Mouse (Mus musculus): ENCODE measurements around the gene Nmnat3. TPM values are rescaled to one million over a fixed set of nuclear protein-coding genes. Genes with fewer than 3 reads are reported as not detected.

Gene Nmnat3
- 7.9 TPM for polyA plus RNA-seq (2014; fragmentation: Illumina TruSeq; extraction: RNeasy Lipid Tissue Mini Kit (QIAGEN cat#74804); ENCODE audit: low read depth, low replicate concordance)

DNA sequence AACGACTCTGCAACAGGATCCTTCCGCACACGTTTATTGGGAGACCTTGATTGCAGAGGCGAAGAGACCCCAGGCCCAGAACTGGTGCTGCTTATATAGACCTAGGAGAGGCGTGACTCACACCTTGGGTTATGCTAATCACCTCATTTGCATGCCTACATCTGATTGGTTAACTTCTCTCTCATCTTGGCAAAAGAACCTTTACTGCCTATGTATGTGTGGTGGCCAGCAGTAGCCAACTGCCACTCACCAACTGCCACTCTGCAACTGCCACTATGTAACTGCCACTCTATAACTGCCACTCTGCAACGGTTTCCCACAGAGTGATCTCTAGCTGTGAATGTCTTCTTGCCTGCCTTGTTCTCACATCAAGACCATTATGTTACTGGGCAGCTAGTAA, at the start of gene Nmnat3:
Gene Nmnat3, plus strand, starts transcription at position 301 of the 400 bp plus-strand sequence.

DNA sequence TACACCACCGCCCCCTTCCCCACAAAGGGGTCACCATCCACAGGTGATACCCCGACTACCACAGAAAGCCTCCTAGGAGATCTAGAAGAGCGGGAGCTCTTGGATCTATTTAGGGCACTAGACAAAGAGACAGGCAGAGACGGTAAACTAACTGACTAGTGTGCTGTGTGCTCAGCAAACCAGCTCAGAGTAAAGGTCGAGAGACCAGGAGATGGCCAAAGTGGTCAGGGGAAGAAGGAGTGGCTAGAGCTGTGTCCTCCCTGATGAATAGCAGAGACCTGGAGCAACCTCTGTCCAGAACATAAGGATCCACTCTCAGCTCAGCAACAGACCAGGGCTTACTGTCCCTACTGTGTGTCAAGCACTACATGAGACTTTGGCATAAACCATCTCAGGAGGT, 135.4 kb downstream of the Nmnat3 start, which contains the start of gene Rbp1:
Gene Rbp1, plus strand, starts transcription at position 306 of the 400 bp plus-strand sequence.

Other genes with a start within 250 kb of the Nmnat3 start
- 0.32 TPM for gene Rbp1, start 135.5 kb downstream of the Nmnat3 start, polyA plus RNA-seq (2014; fragmentation: Illumina TruSeq; extraction: RNeasy Lipid Tissue Mini Kit (QIAGEN cat#74804); ENCODE audit: low read depth, low replicate concordance)
- gene Rbp2, start 198.7 kb downstream of the Nmnat3 start, polyA plus RNA-seq (2014; fragmentation: Illumina TruSeq; extraction: RNeasy Lipid Tissue Mini Kit (QIAGEN cat#74804); ENCODE audit: low read depth, low replicate concordance) = 12.3 TPM

All from sigmoid colon, adult 10 weeks (tissue).